Mouse (Mus musculus) kidney, adult 2 months (tissue): ENCODE data around the gene Zbed3.

Experiments
- CTCF ChIP-seq: fragments of 200-500 bp; conservative IDR thresholded peaks from 2 replicates; pipeline ENCODE4 v1.5.1; 2011; ENCODE audit warnings: low read depth, mild to moderate bottlenecking, control low read depth, low read length, moderate library complexity, mixed read lengths; ENCODE audit not compliant: insufficient read depth, insufficient read length
- POLR2A ChIP-seq: fragments of 200-500 bp; IDR thresholded peaks from one replicate; pipeline ENCODE4 v1.6.1; 2011; ENCODE audit warnings: low read depth, low read length, control low read depth

GRCm38 (mm10) chr13:95345869-95346268 is 22.5 kb downstream of the Zbed3 start:
- no peak for TF ChIP-seq POLR2A
- TF ChIP-seq CTCF, result no peak
